Mouse (Mus musculus) midbrain, embryonic 16.5 days (tissue): Measurements from ENCODE around the gene Gm4922. TPM values are rescaled to one million over a fixed set of nuclear protein-coding genes. Genes with fewer than 3 reads are reported as not detected.

ENCODE experiments used
- ATAC-seq: fragments of 200-750 bp; cut with Nextera tagmentation; 2 replicates; pipeline ENCODE4 v1.8.0; 2017; ENCODE audit warnings: moderate TSS enrichment
- H3K27ac ChIP-seq: fragments of 300-500 bp; sonication (generic); 2 replicates; pipeline ENCODE4 v1.5.1; 2014; ENCODE audit warnings: mild to moderate bottlenecking, low read length, mixed read lengths
- H3K27me3 ChIP-seq: fragments of 300-500 bp; sonication (generic); 2 replicates; pipeline ENCODE4 v1.6.1; 2014; ENCODE audit warnings: low read depth, low read length, mixed read lengths; ENCODE audit not compliant: control insufficient read depth, insufficient read depth
- H3K36me3 ChIP-seq: fragments of 300-500 bp; sonication (generic); 2 replicates; pipeline ENCODE4 v1.6.1; 2014; ENCODE audit warnings: mild to moderate bottlenecking, low read length, moderate library complexity, mixed read lengths; ENCODE audit not compliant: control insufficient read depth, insufficient read depth
- H3K4me1 ChIP-seq: fragments of 300-500 bp; sonication (generic); 2 replicates; pipeline ENCODE4 v1.6.1; 2014; ENCODE audit warnings: mild to moderate bottlenecking, low read length, mixed read lengths; ENCODE audit not compliant: control insufficient read depth, insufficient read depth
- H3K4me2 ChIP-seq: fragments of 300-500 bp; sonication (generic); 2 replicates; pipeline ENCODE4 v1.6.1; 2014; ENCODE audit warnings: mild to moderate bottlenecking, low read length, mixed read lengths
- H3K4me3 ChIP-seq: fragments of 300-500 bp; sonication (generic); 2 replicates; pipeline ENCODE4 v1.5.1; 2014; ENCODE audit warnings: low read depth, mild to moderate bottlenecking, low read length, moderate library complexity, mixed read lengths
- H3K9ac ChIP-seq: fragments of 300-500 bp; sonication (generic); 2 replicates; pipeline ENCODE4 v1.6.1; 2014; ENCODE audit warnings: low read depth, low read length, mixed read lengths
- H3K9me3 ChIP-seq: fragments of 300-500 bp; sonication (generic); replicated peaks from 2 replicates; pipeline ENCODE4 v1.6.1; 2014; ENCODE audit warnings: mild to moderate bottlenecking, low read length, mixed read lengths; ENCODE audit not compliant: control insufficient read depth, poor library complexity, severe bottlenecking
- WGBS: fragments of 180-500 bp; shearing (Covaris S2); extraction: QIAGEN DNeasy Blood & Tissue Kit; methylation state at CpG from one replicate; pipeline ENCODE4 v1.1.7; 2014; 5-methylcytosine and 5-hydroxymethylcytosine counted together
- polyA plus RNA-seq: library from polyadenylated mRNA; unstranded; fragments of >200 nt; fragmentation: Nextera tagmentation; extraction: Ambion mirVana; gene quantifications from 2 replicates; pipeline ENCODE4 v1.2.1, GENCODE M21; 2015

Gm4922 gene
- polyA plus RNA-seq, 1 experiment from 2014 or later: 0.39 TPM

DNA sequence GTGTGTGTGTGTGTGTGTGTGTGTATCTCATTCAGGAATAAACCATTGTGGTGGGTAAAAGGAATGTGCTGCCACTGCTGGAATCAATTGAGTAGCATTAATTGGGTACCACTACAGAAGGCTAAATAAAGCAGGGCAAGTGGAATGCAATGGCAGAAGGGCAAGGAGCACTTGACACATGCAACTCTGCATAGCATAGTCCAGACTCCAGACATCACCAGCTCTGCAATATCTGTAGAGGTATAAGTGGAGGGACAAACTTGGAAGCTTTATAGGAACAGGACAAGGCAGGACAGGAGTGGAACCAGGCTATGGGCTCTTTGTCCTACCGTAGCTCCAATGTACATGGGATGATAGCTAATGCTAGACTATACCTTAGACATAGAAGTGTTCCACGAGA is 25.2 kb upstream of the Gm4922 start:
- no peaks in the 10 kb centered on the region for H3K27me3 ChIP-seq
- WGBS: 87% methylated on average over 2 of the region's 2 CpGs
- no peak overlapping the region for H3K9ac ChIP-seq
- no peaks in the 10 kb centered on the region for H3K36me3 ChIP-seq
- no peaks in the 10 kb centered on the region for H3K9me3 ChIP-seq
- no peak overlapping the region for H3K4me3 ChIP-seq
- H3K27ac ChIP-seq: no peak overlapping the region
- peaks cover 5% of the 10 kb centered on the region for H3K4me1 ChIP-seq
- H3K4me2 ChIP-seq: no peak overlapping the region
- no peak for ATAC-seq

DNA sequence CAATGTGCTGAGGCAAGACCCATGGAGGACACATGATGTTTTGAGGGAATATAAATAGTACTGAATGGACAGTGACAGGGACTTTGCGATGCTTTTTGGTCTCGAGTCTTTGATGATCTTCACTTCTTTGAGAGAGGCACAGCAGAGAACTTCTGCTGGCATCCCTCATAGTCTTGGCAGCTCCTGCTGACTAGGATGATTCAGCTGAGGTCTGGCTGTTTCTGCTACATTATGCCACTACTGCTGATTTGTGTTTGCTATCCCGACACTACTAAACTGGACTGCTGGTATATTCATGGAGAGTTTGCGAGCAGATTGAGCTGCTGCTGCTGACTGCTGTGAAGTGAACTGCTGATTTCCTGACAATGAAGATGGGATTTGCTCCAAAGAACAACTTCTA is 3.5 kb upstream of the Gm4922 start:
- H3K9ac ChIP-seq: no peak overlapping the region
- H3K4me1 ChIP-seq: no peaks in the 10 kb centered on the region
- no peaks in the 10 kb centered on the region for H3K9me3 ChIP-seq
- no peak overlapping the region for H3K4me2 ChIP-seq
- H3K4me3 ChIP-seq: no peak overlapping the region
- H3K36me3 ChIP-seq: no peaks in the 10 kb centered on the region
- ATAC-seq: no peak
- H3K27ac ChIP-seq: no peak overlapping the region
- 93% methylated on average over 4 of the region's 4 CpGs for WGBS
- no peaks in the 10 kb centered on the region for H3K27me3 ChIP-seq

DNA sequence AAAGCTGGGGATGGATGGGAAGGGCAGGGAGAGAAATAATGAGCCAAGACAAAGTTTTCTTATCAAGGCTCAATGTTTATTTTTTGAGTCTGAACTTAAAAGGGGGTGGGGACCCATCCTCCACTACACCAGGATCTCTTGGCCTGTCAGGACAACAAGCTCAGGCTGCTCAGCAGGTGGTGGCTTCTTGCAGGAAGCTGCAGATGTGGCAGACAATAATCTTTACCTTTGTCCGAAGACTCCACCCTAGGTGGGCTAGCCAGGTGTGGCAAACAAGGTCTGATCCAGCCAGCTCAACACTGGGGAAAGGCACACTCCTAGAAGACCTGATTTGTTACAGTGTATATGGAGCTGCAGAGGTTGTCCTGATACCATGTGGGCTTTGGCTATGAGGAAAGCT is 2.0 kb upstream of the Gm4922 start:
- H3K9me3 ChIP-seq: no peaks in the 10 kb centered on the region

DNA sequence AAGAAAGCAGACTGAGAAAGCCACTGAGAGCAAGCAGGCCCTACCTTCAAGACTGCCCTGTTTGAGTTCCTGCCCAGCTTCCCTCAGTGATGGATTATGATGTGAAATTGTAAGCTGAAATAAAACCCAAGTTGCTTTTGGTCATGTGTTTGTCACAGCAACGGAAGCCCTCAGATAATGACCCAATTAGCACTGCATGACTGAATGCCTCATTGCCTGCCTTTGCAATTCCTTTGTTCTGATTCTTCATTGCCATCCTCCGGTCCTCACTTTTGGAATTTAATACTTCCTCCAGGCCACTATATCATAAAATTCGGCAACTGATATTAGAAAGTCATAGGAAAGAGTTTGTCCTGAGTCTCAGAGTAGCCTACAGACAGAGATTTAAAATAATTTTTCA is 9.0 kb downstream of the Gm4922 start:
- no peaks in the 10 kb centered on the region for H3K27me3 ChIP-seq
- H3K4me1 ChIP-seq: no peaks in the 10 kb centered on the region
- no peak overlapping the region for H3K9ac ChIP-seq
- H3K4me2 ChIP-seq: no peak overlapping the region
- H3K4me3 ChIP-seq: no peak overlapping the region
- ATAC-seq: no peak
- no peak overlapping the region for H3K27ac ChIP-seq
- H3K36me3 ChIP-seq: no peaks in the 10 kb centered on the region
- H3K9me3 ChIP-seq: no peaks in the 10 kb centered on the region
- 55% methylated on average over 3 of the region's 3 CpGs for WGBS

More for the DNA sequence above, 2.0 kb upstream of the Gm4922 start:
- Histone ChIP-seq H3K4me3 (no peak overlapping the region), H3K4me2 (no peak overlapping the region), H3K4me1 (no peaks in the 10 kb centered on the region), H3K27ac (no peak overlapping the region), H3K27me3 (no peaks in the 10 kb centered on the region), H3K36me3 (no peaks in the 10 kb centered on the region), H3K9ac (no peak overlapping the region)
- WGBS: 61% methylated on average over 1 of the region's 1 CpGs
- ATAC-seq: no peak

DNA sequence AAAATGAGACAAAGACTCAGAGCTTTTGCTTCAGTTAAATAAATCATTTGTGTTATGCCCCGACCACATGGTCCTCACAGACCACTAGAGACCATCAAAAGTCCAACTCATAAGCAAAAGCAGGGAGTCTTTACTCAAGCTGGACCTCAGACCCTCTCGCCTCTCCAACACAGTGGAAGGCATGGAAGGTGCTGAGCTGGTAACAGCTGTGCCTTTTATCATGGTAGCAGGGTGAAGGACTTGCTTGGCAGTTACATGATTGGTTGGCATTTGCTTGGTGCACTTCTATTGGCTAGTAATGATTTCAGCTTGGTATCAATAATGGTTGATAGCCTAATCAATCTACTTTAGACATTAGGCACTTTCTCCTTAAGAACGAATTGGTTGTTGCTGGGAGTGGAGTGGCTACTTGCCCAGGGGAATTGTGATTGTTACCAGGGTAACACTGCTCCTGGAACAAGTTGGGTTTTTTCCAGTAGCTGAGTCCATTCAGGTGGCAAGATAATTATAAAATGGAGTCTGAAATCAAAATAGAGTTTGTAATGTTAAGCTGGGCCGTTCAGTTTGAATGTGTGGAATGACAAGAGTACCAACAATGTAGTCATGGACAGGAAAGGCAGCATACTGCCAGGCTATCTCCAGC is 13.9 kb downstream of the Gm4922 start:
- no peak for ATAC-seq
- no peaks in the 10 kb centered on the region for H3K4me1 ChIP-seq
- WGBS: 69% methylated on average over 4 of the region's 4 CpGs

DNA sequence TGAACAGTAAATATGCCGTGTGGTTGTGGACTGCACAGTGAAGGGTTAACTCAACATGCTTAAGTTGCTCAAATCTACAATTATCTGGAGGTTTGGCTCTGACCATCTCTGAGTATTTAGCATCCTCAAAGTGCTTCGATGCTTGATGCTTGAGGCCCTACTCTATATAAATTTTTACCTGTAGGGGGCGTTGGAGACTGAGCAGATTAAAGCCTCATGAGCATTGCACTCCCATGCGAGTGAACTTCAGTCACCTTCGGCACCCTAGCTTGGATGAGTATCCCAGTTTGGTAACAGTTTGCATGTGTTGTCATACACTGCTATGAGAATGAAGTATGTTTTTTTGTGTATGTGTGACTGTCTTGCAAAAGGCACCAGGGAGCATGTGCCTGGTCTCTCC is 16.7 kb downstream of the Gm4922 start:
- Histone ChIP-seq H3K4me1 (no peaks in the 10 kb centered on the region), H3K4me2 (no peak overlapping the region), H3K4me3 (no peak overlapping the region), H3K9me3 (no peaks in the 10 kb centered on the region; the same call in 1 of the 2 replicates), H3K27me3 (no peaks in the 10 kb centered on the region), H3K27ac (no peak overlapping the region), H3K36me3 (no peaks in the 10 kb centered on the region), H3K9ac (no peak overlapping the region)
- WGBS: 59% methylated on average over 5 of the region's 5 CpGs
- no peak for ATAC-seq

More for the DNA sequence above, 13.9 kb downstream of the Gm4922 start:
- Histone ChIP-seq H3K36me3 (no peaks in the 10 kb centered on the region), H3K4me3 (no peak overlapping the region), H3K27me3 (no peaks in the 10 kb centered on the region), H3K9me3 (no peaks in the 10 kb centered on the region), H3K27ac (no peak overlapping the region), H3K9ac (no peak overlapping the region), H3K4me2 (no peak overlapping the region)

DNA sequence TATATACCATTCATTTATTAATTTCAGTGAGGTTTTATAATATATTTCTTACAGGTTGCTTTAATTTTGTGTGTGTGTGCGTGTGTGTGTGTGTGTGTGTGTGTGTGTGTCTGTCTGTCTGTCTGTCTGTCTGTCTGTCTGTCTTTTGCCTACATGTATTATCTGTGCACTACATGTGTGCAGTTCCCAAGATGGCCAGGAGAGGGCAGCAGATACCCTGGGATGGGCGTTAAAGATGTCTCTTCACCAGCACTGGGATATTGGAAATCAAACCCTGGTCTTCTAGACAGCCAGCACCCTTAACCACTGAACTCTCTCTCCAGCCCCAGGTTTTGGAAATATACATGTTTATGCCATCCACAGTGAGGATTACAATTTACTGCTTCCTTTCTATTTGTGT is 26.4 kb downstream of the Gm4922 start:
- no peak overlapping the region for H3K4me2 ChIP-seq
- H3K9ac ChIP-seq: no peak overlapping the region
- no peaks in the 10 kb centered on the region for H3K27me3 ChIP-seq
- no peak overlapping the region for H3K4me3 ChIP-seq
- H3K4me1 ChIP-seq: no peaks in the 10 kb centered on the region
- ATAC-seq: no peak
- 32% methylated on average over 2 of the region's 2 CpGs for WGBS
- no peaks in the 10 kb centered on the region for H3K36me3 ChIP-seq
- no peak overlapping the region for H3K27ac ChIP-seq
- no peaks in the 10 kb centered on the region for H3K9me3 ChIP-seq

DNA sequence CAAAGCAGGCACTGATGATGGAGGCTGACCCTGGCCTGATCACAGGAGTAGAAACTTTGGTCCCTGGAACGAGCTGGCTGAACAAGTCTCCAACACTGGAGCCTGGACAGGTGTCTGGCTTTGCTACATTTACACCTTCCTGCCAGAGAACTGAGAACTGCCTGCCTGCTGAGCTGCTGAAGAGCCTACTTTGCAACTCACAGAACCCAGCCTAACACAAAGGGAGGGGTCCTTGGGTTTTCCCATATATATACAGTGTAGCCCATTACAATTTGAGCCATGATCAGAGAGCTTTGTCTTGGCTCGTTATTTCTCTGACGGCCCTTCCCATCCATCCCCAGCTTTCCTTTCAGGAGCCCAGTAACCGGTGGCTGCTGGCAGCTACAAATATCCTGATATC is 36.5 kb downstream of the Gm4922 start:
- WGBS: 84% methylated on average over 4 of the region's 4 CpGs
- no peak for ATAC-seq
- Histone ChIP-seq H3K4me3 (no peak overlapping the region), H3K9me3 (no peaks in the 10 kb centered on the region), H3K4me1 (no peaks in the 10 kb centered on the region), H3K4me2 (no peak overlapping the region), H3K36me3 (no peaks in the 10 kb centered on the region), H3K27me3 (no peaks in the 10 kb centered on the region), H3K9ac (no peak overlapping the region), H3K27ac (no peak overlapping the region)

DNA sequence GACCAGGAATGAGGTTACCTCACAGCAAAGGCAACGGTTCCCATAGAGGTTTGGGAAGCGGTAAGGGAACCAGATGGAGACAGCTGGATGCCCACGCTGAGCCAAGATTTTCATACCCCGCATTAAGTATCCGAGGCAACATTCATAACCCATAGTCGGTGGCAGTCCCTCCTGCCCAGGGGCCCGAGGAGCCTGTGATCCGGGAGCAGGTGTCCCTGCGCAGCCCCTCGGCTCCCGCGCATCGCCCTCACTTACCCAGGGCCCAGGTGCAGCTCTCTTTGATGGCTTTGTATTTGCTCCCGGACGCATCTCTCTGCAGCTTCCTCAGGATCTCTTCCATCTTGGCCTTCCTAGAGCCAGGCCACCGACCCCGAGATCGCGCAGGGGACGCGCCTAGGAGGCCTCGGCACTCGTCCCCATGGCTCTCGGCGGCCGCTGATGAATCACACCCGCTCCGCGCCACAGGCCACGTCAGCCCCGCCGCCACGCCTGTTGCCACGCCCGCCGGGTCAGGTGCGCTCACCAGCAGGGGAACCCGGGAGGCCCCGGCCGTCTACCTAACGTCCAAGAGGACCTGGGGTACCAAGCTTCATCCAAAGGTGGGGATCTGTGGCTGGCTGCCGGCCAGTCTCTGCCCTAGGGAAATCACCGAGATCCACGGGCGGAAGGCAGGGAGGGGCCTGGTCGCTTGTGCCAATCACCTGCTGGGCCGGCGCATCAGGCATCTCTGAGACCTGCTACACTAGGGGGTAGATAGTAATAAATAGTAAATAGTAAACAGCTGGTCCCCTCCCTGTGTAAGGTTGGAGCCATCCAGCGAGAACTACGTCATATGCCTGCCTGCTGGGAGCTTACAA is 43.1 kb downstream of the Gm4922 start, which contains the start of gene Arfgef3:
Arfgef3 (minus strand) TSS at position 664 of the 857 bp plus-strand sequence.
- Histone ChIP-seq H3K27me3 (no peaks in the 10 kb centered on the region), H3K9me3 (no peaks in the 10 kb centered on the region), H3K36me3 (no peaks in the 10 kb centered on the region), H3K9ac (peak within 1 kb of the TSS; percentile 86), H3K27ac (peak within 1 kb of the TSS; percentile 93), H3K4me3 (peak within 1 kb of the TSS; percentile 67), H3K4me1 (peaks cover 15% of the 10 kb centered on the region), H3K4me2 (peak within 1 kb of the TSS; percentile 63)
- WGBS: under 1% methylated on average over 50 of the region's 50 CpGs
- ATAC-seq: peak; percentile 93
